Mouse (Mus musculus): ENCODE data around the gene Tmem245. TPM values are rescaled to one million over a fixed set of nuclear protein-coding genes. Genes with fewer than 3 reads are reported as not detected.
A peak's percentile ranks its signal among the peaks of the same experiment; 100 is the strongest.

Gene Tmem245
- 6.5 and 7.7 TPM in 2 replicates for polyA plus RNA-seq (2014; fragmentation: Nextera tagmentation; extraction: Ambion mirVana)

DNA sequence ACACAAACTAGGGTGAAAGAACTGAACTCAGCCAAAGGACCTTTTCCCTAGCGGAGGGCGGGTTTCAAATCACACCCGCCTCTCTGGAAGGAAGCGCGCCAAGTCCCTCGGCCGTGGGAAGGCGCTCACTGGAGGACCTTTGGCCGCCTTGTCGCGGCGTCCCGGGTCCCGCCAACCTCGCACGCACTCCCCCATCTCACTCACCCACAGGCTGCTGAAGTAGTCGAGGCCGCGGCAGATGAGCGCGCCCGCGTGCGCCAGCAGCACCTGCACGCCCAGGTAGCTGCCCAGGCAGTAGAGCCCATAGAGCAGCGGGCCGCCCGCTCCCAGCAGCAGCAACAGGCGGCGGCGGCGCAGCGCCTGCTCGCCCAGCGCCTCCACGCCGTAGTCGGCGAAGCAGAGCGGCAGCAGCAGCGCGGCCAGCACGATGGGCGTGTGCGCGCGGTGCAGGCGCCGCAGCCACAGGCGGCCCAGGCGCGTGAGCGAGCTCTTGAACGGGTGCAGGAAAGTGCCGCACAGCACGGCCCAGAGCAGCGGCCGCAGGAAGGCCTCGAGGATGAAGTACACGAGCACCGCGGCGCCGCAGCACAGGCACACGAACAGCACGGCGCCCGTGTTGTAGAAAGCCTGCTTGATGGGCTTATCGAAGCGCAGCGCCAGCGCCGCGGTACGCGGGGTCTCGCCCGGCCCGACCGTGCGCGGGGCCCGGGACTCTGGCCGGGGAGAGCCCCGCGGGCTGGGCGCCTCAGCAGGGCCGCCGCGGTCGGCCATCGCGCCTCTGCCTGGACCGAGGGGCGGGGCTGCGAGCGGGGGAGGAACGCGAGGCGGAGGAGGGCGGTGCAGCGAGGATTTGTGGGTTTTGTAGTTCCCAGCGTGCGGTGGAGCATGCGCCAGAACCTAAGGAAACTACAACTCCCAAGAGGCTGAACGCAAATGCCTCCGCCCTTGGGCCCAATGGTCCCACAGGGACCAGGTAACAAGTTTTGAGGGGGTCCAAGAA is at the start of gene Tmem245:
TSS of gene Tmem245 (minus strand) at position 797 of the 1,000 bp plus-strand sequence.
- DNase-seq (ENCODE audit: low spot score) (peak; percentile 96), ATAC-seq (ENCODE audit: low FRiP score) (peak; percentile 98)
- WGBS, result 1% methylated on average over 105 of the region's 107 CpGs

DNA sequence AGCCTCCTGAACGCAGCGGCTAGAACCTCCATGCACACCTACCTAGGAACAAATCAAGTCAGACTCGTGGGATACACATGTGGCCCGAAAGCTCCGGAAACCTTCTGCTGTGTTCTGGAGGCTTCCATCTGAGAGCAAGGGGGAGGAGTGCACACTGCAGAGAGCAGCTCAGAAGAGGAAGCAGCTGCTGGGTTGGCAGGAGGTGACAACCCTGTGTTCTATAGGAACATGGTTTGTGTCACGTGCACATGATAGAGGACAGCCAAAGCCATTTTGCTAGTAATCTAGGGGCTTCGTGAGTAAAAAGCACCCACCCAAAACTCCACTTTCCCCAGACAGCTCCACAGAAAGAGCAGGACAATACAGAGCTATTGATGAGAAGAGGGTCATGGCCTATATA is 46.1 kb upstream of the Tmem245 start:
- WGBS, result 88% methylated on average over 7 of the region's 7 CpGs
- Histone ChIP-seq H3K4me3 (ENCODE audit: low read depth, low read length) (no peak overlapping the region), H3K4me1 (replicated peaks; ENCODE audit: control insufficient read depth, insufficient read depth, low read length) (no peaks in the 10 kb centered on the region; the same call in 1 of the 2 replicates)

More for the DNA sequence above, at the start of gene Tmem245:
- Histone ChIP-seq H3K27me3 (ENCODE audit: control insufficient read depth, insufficient read depth, low read length) (no peaks in the 10 kb centered on the region), H3K4me2 (replicated peaks; ENCODE audit: low read depth, low read length) (peak within 1 kb of the TSS; percentile 90), H3K27ac (ENCODE audit: low read depth, low read length) (peak within 1 kb of the TSS; percentile 82), H3K4me1 (replicated peaks; ENCODE audit: control insufficient read depth, insufficient read depth, low read length) (peaks cover 6% of the 10 kb centered on the region; the same call in 1 of the 2 replicates), H3K4me3 (ENCODE audit: low read depth, low read length) (peak within 1 kb of the TSS; percentile 83), H3K36me3 (ENCODE audit: control insufficient read depth, insufficient read depth, low read length) (no peaks in the 10 kb centered on the region), H3K9me3 (ENCODE audit: control insufficient read depth, low read length) (no peaks in the 10 kb centered on the region), H3K9ac (ENCODE audit: low read depth, low read length) (peak within 1 kb of the TSS; percentile 83)

DNA sequence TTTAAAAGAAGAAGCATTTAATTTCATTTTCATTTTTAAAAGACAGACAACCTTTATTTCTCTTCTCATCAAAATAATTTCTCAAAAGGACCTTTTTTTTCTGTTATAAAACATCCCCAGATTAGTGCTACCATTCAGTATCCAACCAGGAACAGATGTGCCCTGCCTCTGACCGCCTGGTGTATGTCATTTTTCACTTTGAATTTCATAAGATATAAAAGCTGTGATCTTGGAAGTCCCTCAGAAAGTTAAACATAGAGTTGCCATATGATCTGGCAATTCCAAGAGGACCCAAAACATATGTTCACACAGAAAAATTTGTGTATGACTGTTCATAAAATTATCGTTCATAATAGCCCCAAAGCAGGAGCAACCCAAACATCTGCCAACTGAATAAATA is 44.7 kb upstream of the Tmem245 start:
- Histone ChIP-seq H3K36me3 (ENCODE audit: control insufficient read depth, insufficient read depth, low read length) (no peaks in the 10 kb centered on the region), H3K27ac (ENCODE audit: low read depth, low read length) (no peak overlapping the region), H3K4me2 (replicated peaks; ENCODE audit: low read depth, low read length) (no peak overlapping the region), H3K4me1 (replicated peaks; ENCODE audit: control insufficient read depth, insufficient read depth, low read length) (no peaks in the 10 kb centered on the region; the same call in 1 of the 2 replicates), H3K9me3 (ENCODE audit: control insufficient read depth, low read length) (no peaks in the 10 kb centered on the region), H3K9ac (ENCODE audit: low read depth, low read length) (no peak overlapping the region), H3K4me3 (ENCODE audit: low read depth, low read length) (no peak overlapping the region), H3K27me3 (ENCODE audit: control insufficient read depth, insufficient read depth, low read length) (peaks cover 3% of the 10 kb centered on the region)
- WGBS, result 85% methylated on average over 2 of the region's 2 CpGs
- DNase-seq (ENCODE audit: low spot score) (no peak), ATAC-seq (ENCODE audit: low FRiP score) (no peak)

More for the DNA sequence above, 46.1 kb upstream of the Tmem245 start:
- Histone ChIP-seq H3K27me3 (ENCODE audit: control insufficient read depth, insufficient read depth, low read length) (peaks cover 3% of the 10 kb centered on the region), H3K36me3 (ENCODE audit: control insufficient read depth, insufficient read depth, low read length) (no peaks in the 10 kb centered on the region), H3K9me3 (ENCODE audit: control insufficient read depth, low read length) (no peaks in the 10 kb centered on the region), H3K9ac (ENCODE audit: low read depth, low read length) (no peak overlapping the region), H3K4me2 (replicated peaks; ENCODE audit: low read depth, low read length) (no peak overlapping the region), H3K27ac (ENCODE audit: low read depth, low read length) (no peak overlapping the region)
- DNase-seq (ENCODE audit: low spot score) (no peak), ATAC-seq (ENCODE audit: low FRiP score) (no peak)

DNA sequence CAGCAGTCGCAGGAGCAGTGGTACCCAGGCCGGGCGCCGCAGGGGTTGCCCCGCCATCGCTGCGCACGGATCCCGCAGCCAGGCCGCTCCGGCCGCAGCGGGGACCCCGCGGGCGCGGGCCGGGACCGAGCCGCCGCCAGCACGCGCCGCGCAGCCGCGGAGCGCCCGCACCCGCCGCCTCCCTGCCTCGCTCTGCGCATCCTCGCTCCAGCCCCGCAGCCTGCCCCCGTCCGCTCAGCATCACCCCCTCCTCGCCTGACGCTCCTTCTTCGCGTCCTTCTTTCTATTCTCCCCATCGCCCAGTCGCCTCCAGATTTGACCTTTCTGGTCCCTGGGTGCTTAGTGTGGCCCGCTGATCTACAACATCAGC is 43.0 kb upstream of the Tmem245 start, which contains the start of gene Frrs1l:
TSS of gene Frrs1l (minus strand) at position 177 of the 370 bp plus-strand sequence.
- ATAC-seq (ENCODE audit: low FRiP score) (peak; percentile 90), DNase-seq (ENCODE audit: low spot score) (no peak)
- H3K36me3 ChIP-seq (ENCODE audit: control insufficient read depth, insufficient read depth, low read length), result no peaks in the 10 kb centered on the region
- peak within 1 kb of the TSS; percentile 74 for H3K4me3 ChIP-seq (ENCODE audit: low read depth, low read length)
- H3K4me2 ChIP-seq (replicated peaks; ENCODE audit: low read depth, low read length), result peak within 1 kb of the TSS; percentile 97
- peak within 1 kb of the TSS; percentile 76 for H3K9ac ChIP-seq (ENCODE audit: low read depth, low read length)
- peak within 1 kb of the TSS; percentile 47; the same call in 1 of the 2 replicates for H3K27ac ChIP-seq (ENCODE audit: low read depth, low read length)
- 0% methylated on average over 27 of the region's 44 CpGs for WGBS
- H3K4me1 ChIP-seq (replicated peaks; ENCODE audit: control insufficient read depth, insufficient read depth, low read length), result no peaks in the 10 kb centered on the region; the same call in 1 of the 2 replicates
- peaks cover 3% of the 10 kb centered on the region for H3K27me3 ChIP-seq (ENCODE audit: control insufficient read depth, insufficient read depth, low read length)
- H3K9me3 ChIP-seq (ENCODE audit: control insufficient read depth, low read length), result no peaks in the 10 kb centered on the region

DNA sequence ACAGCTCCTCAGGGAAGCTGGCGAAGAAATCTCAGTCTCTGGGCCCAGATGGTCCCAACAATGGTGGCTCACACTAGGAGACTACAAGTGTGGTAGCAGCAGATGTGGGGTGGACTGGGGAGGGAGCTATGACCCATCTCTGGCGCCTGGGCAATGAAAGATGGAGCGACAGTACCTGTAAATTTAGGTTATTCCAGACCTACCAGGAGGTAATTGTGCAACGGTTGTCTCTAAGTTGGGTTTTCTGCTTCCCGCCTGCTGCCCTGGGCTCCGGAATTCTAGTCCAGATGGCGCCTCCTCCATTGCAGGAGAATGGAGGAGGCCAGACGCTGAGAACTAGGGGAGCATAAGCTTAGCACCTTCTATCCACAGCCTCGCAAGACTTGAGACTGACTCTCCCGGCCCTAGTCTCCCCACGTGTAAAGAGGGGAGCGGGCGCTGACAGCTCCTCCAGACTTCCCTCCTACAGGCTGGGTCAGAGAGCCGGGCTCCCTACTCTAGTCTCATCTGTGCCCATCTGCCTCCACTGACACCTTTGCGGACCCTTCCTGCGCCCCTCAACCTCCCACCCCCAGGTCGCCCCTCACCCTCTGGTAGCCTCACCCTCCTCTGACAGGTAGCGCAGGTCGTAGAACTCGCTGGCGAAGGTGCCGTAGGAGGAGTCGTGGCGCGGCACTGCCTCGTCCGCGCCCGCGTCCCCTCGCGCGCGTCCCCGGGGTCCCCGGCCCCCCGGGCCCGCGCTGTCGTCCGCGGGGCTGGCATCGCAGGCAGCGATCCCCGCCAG is 42.4 kb upstream of the Tmem245 start:
- Histone ChIP-seq H3K36me3 (ENCODE audit: control insufficient read depth, insufficient read depth, low read length) (no peaks in the 10 kb centered on the region), H3K27ac (ENCODE audit: low read depth, low read length) (peak overlapping the region; percentile 47; the same call in 1 of the 2 replicates), H3K9ac (ENCODE audit: low read depth, low read length) (peak overlapping the region; percentile 76), H3K4me2 (replicated peaks; ENCODE audit: low read depth, low read length) (peak overlapping the region; percentile 97), H3K9me3 (ENCODE audit: control insufficient read depth, low read length) (no peaks in the 10 kb centered on the region), H3K4me1 (replicated peaks; ENCODE audit: control insufficient read depth, insufficient read depth, low read length) (no peaks in the 10 kb centered on the region; the same call in 1 of the 2 replicates), H3K27me3 (ENCODE audit: control insufficient read depth, insufficient read depth, low read length) (peaks cover 3% of the 10 kb centered on the region), H3K4me3 (ENCODE audit: low read depth, low read length) (peak overlapping the region; percentile 74)
- peak; percentile 60 for DNase-seq (ENCODE audit: low spot score)
- 1% methylated on average over 41 of the region's 45 CpGs for WGBS
- ATAC-seq (ENCODE audit: low FRiP score), result peak; percentile 75

DNA sequence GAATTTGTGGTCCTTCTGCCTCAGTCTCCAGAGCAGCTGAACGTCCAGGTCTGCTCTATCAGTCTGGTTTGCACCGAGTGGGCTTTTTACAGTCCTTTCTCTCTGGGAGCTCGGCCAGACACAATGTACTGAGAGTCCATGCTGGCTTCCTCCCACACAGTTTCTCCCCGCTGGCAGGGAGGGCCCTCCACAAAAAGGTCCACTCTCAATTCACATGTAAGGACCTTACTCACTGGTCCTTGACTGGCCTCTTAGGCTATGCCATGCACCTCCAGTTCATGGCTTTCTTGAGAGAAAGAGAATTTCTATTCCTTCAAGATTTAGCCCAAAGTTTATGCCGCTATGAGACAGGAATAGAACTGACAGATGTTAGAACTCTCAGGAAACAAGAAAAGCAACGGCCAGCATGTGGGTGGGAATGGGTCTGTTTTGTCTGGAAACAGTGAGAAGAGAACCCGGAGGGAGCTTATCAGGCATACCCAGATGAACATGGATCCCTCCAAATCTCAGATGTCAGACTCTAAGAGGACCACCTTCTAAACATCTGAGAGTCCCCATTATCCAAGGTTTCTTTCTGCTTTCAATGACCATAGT is 18.4 kb upstream of the Tmem245 start:
- no peak overlapping the region for H3K9ac ChIP-seq (ENCODE audit: low read depth, low read length)
- H3K4me2 ChIP-seq (replicated peaks; ENCODE audit: low read depth, low read length), result no peak overlapping the region
- no peak overlapping the region for H3K27ac ChIP-seq (ENCODE audit: low read depth, low read length)
- no peaks in the 10 kb centered on the region for H3K27me3 ChIP-seq (ENCODE audit: control insufficient read depth, insufficient read depth, low read length)
- H3K4me1 ChIP-seq (replicated peaks; ENCODE audit: control insufficient read depth, insufficient read depth, low read length), result no peaks in the 10 kb centered on the region
- H3K9me3 ChIP-seq (ENCODE audit: control insufficient read depth, low read length), result no peaks in the 10 kb centered on the region
- no peaks in the 10 kb centered on the region for H3K36me3 ChIP-seq (ENCODE audit: control insufficient read depth, insufficient read depth, low read length)
- DNase-seq (ENCODE audit: low spot score) (no peak), ATAC-seq (ENCODE audit: low FRiP score) (no peak)
- H3K4me3 ChIP-seq (ENCODE audit: low read depth, low read length), result no peak overlapping the region
- 72% methylated on average over 7 of the region's 7 CpGs for WGBS

DNA sequence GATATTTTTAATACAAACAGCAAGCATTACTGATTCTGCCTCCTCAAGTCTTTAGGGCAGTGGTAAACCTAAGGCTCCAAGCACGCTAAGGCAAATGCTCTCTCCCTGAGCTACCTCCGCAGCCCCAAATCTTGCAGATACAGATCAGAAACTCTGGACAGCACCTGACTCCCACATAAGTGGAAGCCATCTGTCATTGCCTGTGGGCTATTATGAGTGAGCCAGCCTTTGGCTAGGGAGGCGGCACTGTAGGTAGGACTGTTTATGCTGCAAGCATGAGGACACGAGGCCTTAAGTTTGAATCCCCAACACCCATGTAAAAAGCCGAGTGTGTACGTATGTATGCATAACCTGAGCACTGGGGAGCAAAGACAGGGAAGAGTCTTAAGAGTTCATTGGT is 16.4 kb upstream of the Tmem245 start:
- Histone ChIP-seq H3K9me3 (ENCODE audit: control insufficient read depth, low read length) (no peaks in the 10 kb centered on the region), H3K36me3 (ENCODE audit: control insufficient read depth, insufficient read depth, low read length) (no peaks in the 10 kb centered on the region), H3K4me3 (ENCODE audit: low read depth, low read length) (no peak overlapping the region), H3K4me2 (replicated peaks; ENCODE audit: low read depth, low read length) (no peak overlapping the region), H3K9ac (ENCODE audit: low read depth, low read length) (no peak overlapping the region), H3K4me1 (replicated peaks; ENCODE audit: control insufficient read depth, insufficient read depth, low read length) (no peaks in the 10 kb centered on the region), H3K27ac (ENCODE audit: low read depth, low read length) (no peak overlapping the region), H3K27me3 (ENCODE audit: control insufficient read depth, insufficient read depth, low read length) (no peaks in the 10 kb centered on the region)
- ATAC-seq (ENCODE audit: low FRiP score), result no peak
- WGBS, result 91% methylated on average over 6 of the region's 6 CpGs
- no peak for DNase-seq (ENCODE audit: low spot score)

DNA sequence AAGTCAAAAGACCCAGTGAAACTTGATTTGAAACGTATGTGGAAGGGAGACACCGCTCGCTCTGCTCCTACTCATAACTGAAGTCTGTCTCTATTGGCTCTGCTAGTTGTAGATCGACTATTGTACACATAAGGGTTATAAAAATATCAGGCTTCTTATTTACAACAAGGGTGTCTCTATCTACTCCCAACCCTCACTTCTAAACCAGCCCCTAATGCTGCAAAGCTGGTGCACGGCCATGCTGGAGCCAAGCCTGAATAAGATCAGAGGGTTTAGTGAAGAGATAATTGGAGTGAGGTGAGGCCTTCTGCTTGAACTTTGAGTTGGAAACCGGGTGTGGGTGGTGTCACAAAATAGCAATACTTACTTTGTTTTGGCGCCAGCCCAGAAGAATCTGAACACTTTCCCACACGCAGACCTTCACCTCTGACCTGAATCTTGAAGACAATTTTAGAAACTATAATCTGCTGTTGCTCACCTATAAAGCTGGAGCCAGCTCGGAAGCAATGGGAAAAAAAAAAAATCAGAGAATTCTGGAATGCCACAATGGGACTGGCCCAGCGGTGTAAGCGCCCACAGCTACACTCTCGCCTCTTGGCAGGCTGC is 14.2 kb upstream of the Tmem245 start:
- DNase-seq (ENCODE audit: low spot score) (no peak), ATAC-seq (ENCODE audit: low FRiP score) (no peak)
- no peaks in the 10 kb centered on the region for H3K27me3 ChIP-seq (ENCODE audit: control insufficient read depth, insufficient read depth, low read length)
- no peak overlapping the region for H3K4me2 ChIP-seq (replicated peaks; ENCODE audit: low read depth, low read length)
- H3K27ac ChIP-seq (ENCODE audit: low read depth, low read length), result no peak overlapping the region
- no peaks in the 10 kb centered on the region for H3K4me1 ChIP-seq (replicated peaks; ENCODE audit: control insufficient read depth, insufficient read depth, low read length)
- no peaks in the 10 kb centered on the region for H3K36me3 ChIP-seq (ENCODE audit: control insufficient read depth, insufficient read depth, low read length)
- H3K9ac ChIP-seq (ENCODE audit: low read depth, low read length), result no peak overlapping the region
- 90% methylated on average over 12 of the region's 12 CpGs for WGBS
- no peak overlapping the region for H3K4me3 ChIP-seq (ENCODE audit: low read depth, low read length)
- no peaks in the 10 kb centered on the region for H3K9me3 ChIP-seq (ENCODE audit: control insufficient read depth, low read length)
